Mouse (Mus musculus): ENCODE measurements around the gene Siglecg.
"Not testable (repeated sequence)": the region's sequence is repeated elsewhere in the genome, so short reads cannot be mapped to it uniquely, and the experiment has no call there.

Siglecg gene

DNA sequence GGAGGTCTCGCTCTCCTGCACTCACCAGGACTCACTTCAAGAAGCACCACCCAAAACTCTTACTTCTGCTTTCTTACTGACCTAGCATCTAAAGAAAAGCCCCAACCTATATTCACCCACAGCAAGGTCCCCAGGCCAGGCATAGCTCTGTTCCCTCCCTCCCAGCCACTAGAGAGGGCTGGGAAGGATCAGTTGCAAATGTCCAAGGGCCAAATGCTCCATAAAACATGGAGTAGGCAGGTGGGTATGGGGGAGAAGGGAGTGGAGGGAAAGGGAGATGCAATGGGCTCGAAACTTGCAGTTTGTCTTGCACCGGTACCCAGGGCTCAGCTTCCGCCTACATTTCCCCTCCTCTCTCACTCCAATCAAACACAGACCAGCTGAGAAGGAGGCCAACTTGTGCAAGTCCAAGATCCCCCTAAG is at the start of gene Siglecg:
TSS of gene Siglecg (plus strand) at position 74 of the 423 bp plus-strand sequence.
- no peak for DNase-seq

DNA sequence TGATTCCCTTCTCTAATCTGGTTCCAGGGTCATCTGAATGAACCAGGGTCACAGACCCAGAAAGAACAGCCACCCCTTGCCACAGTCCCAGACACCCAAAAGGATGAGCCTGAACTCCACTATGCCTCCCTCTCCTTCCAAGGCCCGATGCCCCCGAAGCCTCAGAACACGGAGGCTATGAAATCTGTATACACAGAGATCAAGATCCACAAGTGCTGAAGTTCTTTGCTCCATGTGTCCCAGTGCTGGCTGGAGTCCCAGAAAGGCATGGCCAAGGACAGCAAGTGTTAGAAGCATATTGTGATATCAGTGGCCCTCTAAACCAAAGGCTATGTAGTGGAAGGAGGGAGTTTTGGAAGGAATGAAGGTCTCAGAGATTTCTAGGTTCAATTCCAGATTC is 49.4 kb upstream of the Siglecg start:
- DNase-seq, result no peak

DNA sequence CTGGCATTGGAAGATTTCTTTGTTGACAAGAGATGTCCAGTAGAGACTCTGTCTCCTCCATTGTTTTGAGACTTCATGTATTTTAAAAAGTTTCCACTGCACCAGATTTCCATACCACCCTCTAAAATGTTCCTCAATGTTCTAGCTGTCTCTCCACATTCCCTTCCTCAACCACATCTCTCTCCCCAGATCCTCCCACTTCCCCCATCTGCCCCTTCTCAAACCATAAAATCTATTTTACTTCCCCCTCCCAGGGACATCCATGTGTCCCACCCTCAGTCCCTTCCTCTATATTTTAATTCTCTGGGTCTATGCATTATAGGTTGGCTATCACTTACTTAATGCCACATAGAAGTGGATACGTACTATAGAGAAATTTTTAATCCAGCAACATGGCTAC is 46.6 kb upstream of the Siglecg start:
- no peak for DNase-seq

DNA sequence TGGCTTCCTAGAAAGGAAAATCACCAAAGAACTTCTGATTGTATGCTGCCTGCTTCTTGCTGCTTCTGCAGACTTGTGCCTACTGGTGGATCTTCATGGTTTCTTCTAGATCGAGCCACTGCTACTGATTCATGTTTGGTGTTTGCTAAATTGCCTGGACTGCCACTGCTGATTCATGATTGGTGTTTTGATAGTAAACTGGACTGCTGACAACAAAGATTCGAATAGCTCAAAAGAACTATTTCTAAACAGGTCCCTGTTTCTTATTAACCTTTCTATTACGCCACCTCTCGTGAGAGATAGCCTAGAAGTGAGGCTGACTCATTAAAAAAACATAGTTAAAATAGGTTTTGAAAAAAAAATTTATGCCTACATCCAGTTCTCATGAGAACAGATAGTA is 46.0 kb upstream of the Siglecg start:
- no peak for DNase-seq

DNA sequence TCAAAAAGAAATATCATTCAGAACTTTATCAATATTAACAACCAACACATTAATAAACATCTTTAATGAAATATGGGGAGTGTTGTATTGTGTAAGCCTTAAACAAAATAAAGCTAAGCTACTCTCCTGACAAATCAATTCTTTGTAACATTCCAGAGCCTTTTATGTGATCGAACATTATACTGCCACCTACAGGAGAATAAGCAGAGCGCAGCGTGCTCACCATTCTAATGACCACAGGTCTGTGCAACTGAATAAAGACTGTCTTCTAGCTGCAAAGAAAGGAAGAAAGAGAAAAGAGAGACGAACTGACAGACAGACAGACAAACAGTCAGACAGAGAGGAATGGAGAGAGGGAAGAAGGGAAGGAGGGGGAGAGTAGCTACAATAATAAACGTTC is 29.8 kb upstream of the Siglecg start:
- peak; percentile 26 to 31 for DNase-seq

DNA sequence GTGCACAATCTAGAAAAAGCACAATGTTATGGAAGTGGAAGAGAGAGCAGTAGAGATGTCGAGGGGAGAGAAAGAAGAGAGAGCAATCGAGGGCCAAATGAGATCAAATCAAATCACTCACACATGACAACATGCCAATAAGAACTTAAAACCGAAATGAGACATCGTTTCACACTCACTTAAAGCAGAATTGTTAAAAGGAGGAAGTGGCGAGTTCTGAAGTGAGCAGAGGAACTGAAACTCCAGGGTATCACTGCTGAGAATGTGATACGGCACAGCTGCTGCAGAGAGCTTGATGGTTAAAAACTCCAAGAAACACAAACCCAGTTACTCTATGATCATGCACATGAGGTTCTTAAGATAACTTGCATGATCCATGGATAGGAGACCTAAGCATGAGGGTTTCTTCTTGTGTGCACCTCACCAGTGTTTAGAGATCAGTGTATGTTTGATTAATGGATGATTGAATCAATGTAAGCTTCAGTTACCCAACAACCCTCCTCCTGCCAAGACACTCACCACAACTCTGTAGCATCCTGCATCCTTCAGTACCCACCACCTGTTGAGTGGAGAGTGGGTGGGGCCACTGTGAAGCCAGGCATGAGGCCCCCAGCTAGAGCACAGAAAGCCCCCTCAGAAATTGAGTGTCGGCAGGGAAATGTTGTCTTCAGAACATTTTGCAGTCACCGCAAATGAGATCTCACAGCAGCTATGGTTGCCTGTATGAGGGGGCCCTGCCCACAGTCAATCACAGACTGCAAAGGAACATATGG is 15.5 kb upstream of the Siglecg start:
- DNase-seq, result no peak

DNA sequence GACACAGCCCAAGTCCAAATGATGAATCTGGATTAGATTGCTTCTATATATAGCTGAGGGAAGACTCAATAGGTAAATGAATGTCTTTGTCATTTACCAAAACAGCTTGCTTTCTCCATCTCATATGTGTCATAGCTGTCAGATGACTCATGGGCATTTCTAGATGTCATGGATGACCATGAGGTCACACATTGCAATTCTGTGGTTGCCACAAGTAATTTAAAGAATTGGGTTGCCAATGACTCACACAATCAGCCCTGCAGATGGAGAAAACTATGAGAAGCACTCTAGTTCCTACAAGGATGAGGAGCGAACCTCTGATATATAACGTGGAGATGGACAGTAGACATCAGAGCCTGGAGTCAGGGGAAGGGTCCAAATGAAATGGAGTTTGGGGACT is 8.5 kb upstream of the Siglecg start:
- DNase-seq, result no peak

DNA sequence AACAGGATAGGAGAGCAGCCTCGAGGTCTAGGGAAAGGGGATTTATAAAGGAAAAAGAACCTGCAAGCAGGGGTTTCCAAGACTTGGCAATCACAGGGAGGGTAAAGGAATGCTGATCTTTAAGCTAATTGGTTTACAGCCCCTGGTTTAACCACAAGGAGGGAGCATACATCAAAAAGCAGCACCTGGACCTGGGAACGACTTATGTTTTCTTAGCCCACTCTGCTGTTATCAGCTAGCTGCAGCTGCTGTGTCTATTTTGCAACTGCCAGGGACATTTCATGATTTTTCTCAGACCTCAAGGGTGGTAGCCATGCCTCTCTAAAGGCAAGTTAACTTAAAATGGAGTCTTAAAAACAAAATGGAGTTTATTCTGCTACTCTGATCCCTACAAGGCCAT is 5.3 kb upstream of the Siglecg start:
- no peak for DNase-seq

DNA sequence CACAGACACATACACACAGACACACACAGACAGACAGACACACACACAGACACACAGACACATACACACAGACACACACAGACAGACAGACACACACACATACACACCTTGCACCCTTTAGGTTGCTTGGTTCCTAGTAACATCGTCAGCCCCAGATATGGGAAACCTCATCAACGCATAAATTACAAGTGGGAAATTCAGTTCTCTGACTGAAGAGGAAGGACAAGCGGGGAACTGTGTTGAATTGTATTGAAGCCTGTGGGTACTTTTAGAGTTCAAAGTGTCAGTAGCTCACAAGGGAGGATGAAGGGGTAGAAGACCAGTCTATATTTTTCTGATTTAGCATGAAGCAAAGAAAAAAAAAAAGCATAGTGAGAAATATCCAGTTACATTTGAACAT is 431 bp upstream of the Siglecg start:
- no peak for DNase-seq

DNA sequence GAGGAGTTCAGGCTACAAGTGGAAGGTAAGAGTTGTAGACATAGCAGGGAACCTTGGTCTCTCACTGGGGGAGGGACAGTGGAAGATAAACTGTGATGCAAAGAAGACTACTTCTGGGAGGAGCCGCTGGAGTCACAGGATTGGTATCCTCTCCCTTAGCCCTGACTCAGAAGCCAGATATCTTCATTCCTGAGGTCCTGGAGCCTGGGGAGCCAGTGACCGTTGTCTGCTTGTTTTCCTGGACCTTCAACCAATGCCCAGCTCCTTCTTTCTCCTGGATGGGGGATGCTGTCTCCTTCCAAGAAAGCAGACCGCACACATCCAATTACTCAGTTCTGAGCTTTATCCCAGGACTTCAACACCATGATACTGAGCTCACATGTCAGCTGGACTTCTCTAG is 1.1 kb downstream of the Siglecg start:
- DNase-seq, result no peak

DNA sequence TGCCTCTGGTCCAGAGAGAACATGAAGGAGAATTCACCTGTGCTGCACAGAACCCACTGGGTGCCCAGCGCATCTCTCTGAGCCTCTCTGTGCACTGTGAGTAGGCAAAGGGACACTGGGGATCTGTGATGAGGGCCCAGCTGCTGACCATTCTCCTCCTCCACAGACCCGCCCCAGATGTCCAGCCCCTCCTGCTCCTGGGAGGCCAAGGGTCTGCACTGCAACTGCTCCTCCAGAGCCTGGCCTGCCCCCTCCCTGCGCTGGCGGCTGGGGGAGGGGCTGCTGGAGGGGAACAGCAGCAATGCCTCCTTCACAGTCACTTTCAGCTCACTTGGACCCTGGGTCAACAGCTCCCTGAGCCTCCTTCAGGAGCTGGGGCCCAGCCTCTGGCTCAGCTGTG is 3.7 kb downstream of the Siglecg start:
- DNase-seq, result not testable (repeated sequence)

DNA sequence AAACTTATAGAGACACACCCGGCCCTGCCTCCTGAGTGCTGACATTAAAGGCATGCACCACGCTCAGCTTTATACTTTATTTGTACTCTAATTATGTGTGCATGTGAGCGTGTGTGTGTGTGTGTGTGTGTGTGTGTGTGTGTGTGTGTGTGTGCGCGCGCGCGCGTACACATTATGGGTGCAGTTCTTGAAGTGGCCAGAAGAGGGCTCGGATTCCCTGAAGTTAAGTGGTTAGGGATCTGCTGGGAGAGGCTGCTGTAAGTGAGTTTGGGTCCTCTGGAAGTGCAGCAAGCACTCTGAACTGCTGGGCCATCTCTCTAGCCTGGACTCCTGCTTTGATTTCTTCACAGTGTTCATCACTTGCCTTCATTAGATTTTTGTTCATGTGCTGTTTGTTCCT is 9.3 kb downstream of the Siglecg start:
- DNase-seq, result no peak

DNA sequence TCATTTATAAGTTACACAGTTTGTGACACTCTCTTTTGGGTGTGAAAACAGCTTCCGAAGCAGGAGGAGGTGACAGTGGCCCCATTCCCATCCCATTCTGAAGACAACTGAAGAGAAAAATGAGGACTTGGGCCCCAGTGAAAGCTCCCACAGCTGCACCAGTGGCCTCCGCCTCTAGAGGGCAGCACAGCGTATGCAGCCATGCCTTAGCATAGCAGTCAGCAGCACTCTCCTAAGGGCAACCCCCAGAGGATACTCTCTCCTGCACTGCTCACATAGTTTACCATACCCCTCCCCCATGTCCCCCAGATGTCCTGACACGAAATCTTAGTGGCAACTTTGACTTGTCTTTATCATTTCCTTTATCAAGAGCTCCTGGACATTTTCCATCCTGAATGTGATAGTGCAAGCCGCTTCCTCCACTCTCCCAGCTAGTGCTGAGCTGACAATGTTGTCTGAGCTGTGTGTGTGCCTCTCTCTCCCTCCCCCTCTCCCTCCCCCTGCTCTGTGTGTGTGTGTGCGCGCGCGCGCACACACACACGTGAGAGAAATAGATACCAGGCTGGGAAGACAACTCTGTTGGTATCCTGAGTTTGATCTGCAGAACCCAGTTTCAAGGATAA is 15.1 kb downstream of the Siglecg start:
- peak; percentile 80 to 84 for DNase-seq

DNA sequence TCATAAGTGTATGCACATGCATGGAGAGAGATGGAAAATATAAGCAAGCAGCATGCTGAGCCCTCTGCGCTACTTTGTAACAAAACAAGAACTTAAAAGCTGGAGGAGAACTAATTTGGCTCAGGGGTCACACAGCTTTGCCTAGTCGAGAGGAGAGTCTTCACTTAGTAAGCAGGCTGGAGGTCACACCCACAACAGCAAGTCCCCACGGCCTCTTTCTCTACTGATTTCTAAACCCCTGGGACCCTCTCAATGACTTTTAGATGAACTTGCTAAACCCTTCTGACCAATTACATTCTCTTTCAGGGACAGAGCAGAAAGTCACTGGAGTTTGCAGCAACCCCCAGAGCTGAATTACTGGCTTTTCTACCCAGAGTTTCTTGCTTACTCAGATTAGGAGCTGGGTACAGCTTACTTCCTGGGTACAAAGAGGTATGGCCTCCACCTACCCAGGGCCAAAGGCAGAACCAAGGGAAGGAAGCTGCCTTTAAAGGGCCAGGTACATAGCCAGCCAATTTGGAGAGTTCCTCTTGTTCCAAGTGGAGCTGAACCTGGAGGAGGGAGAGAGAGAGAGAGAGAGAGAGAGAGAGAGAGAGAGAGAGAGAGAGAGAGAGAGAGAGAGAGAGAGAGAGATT is 16.1 kb downstream of the Siglecg start:
- no peak for DNase-seq

DNA sequence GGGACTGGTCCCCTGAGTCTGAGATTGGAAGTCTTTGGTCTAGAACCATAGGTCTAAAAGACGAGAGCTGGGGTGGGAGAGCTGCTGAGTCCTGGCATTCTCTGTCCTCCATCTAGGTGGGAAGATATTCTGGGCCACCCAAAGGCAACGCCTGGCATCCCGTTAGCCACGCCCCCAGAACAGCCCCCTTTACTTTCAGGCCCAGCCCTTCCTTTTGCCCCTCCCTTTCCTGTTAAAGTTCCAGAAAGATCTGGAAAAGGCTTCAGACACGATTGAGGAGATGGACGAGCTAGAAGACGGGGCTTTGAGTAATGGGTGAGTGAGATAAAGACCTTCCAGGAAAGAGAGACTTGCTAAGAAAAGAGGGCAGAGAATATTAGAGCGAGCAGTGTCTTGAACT is 19.4 kb downstream of the Siglecg start, which contains the start of gene Lim2:
TSS of gene Lim2 (plus strand) at position 265 of the 400 bp plus-strand sequence.
- no peak for DNase-seq

DNA sequence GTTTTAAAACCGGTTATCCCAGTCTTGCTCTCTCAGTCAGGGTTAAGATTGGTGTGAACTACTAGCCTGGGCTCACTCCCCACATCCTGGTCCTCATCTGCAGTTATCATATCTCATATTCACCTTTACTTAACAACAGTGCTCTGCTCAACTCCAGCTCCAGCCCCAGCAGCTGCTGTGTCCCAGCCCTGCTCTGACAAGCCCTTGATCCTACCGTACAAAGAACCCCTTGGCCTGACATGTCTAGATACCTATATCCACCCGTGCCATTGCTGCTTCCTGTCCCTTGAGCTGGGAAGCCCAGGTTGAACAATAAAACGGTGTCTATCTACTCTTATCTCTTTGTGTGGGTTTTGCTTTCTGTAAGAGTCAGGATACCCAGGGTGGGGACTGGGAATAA is 21.5 kb downstream of the Siglecg start:
- DNase-seq, result no peak

DNA sequence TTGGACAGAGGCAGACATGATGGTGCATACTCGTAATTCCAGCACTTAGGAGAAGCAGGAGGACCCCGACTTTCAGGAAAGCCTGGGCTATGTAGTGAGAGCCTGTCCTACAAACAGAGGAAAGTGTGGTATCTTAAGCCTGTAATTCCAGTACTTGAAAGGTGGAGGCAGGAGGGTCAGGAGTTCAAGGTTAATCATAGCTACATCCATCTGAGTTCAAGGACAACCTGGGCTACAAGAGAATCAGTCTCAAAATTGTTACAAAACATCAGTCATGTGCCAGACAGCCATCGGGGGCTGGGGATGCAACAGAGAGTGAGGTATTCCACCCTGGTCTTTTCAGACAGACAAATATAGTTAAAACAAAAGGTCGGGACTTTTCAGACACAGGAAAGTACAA is 24.9 kb downstream of the Siglecg start:
- DNase-seq, result no peak

DNA sequence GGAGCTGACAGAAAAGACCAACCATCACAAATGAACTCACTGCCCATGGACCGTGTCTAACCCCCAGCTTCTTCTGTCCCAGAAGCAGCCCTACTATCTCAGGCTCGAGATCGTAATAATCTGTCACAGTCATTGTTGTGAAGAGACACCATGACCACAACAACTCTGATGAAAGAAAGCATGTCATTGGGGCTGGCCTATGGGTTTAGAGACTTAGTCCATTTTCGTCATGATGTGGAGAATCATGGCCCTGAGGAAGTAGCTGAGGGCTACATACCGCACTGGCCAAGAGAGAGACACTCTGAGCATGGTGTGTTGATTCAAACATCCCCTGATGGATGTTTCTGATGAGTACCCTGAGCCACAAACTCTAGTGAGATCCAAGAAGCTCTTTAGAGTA is 26.7 kb downstream of the Siglecg start:
- DNase-seq, result no peak

DNA sequence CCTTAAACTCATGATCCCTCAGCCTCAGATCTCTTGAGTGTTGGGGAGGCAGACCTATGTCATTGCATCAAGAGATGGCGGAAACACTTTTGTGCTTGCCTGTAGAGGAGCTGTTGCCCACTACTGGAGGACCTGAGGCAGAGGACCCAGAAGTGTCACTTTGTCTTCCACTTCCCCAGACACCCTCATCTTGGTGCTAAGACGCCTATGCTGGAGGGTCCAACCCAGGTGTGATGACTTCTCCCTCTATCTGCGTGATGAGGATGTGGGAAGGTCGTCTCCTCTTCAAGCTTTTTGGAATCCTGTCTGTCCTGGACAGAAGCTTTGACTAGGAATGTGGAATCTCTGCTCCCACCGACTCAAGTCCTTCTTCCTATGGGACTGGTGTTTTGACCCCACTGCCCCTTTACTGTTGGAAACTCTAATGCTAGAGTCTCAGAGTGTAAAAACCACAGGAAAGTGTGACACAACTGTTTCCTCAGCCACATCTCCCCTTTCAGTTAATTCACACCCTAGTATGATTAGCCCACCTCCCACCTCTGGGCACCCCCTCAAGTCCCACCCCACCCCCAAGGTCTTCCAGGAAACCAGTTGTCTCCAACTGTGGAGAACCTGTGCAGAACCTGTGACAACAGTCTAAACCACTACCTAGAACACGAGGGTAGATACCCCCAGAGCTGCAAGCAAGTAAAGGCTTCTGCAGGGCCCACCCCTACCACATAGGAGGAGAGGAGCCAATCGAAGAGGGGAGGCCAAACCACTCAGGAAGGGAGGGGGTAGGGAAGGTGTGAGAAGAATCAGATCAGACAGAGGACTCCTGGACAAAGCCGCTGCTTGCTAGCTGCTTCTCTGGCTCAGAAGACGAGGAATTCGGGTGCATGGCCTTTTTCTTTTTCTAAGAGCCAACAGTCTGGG is 28.6 kb downstream of the Siglecg start, which contains the start of gene Nkg7:
TSS of gene Nkg7 (plus strand) at position 733 of the 915 bp plus-strand sequence.
- DNase-seq, result no peak

DNA sequence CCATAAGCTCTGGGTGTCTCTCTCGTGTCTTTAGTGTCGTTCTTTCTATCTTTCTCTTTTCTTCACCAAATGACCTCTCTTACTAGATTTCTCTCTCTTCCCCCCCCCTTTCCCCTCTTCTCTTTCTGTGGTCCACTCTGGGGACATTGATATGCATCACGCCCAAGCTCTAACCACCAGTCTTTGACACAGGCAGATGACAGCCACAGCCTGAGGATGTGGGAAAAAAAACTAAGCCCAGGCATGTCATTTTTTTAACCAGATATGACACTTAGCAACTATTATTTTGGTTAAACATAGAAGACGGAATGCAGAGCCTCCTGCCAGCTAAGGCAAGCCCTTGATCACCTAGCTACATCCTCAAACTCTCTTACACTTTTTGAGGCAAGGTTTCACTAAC is 30.6 kb downstream of the Siglecg start:
- DNase-seq, result no peak

DNA sequence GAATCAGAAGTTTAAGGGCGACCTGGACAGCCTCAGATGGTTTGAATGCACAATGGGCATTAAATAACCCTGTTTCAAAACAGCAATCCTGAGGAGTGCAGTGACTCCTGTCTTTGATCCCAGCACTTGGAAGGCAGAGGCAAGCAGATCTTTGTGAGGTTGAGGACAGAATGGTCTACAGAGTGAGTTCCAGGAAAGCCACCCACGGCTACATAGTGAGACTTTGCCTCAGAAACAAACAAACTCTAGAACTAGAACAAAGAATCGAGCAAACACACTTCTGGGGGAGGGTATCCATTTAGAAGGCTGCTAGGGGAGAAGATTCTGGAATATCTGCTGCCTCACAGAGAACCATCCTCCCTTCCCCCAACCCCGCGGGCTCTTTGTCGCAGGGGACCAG is 32.5 kb downstream of the Siglecg start, which contains the start of gene Cldnd2:
TSS of gene Cldnd2 (plus strand) at position 301 of the 400 bp plus-strand sequence.
- no peak for DNase-seq

DNA sequence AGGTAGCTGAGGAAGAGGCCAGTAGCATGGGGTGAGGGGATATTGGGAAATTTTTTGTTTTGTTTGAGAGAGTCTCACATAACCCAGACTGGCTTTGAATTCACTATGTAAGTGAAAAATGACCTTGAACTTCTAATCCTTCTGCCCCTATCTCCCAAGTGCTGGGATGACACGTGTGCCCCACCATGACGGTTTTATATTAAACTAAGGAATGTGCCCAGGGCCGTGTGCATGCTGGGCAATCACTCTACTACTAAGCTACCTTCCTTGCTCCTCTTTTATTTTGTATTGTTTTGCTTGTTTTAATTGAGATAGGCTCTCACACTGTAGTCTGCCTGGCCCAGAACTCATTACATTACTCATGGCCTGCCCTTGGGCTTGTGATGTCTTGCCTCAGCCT is 33.1 kb downstream of the Siglecg start:
- DNase-seq, result no peak

DNA sequence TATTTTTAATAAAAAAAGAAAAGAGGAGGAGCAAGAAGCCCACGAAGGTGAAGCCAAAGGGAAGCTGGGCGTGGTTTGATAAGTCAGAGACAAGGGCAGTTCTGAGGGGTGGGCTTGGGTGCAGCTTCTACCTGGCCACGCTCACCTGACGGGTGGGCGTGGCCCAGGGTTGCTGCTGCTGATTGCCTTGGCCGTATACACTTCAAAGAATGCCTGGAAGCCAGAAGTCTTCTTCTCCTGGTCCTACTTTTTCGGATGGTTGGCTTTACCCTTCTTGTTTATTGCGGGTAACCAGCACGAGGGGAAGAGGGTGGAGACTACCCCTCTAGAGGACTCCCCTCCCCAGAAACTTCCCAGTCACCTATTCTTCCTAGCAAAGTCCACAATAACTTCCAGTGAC is 34.7 kb downstream of the Siglecg start:
- no peak for DNase-seq
